Mouse (Mus musculus): ENCODE data around the gene Mcoln3. TPM values are rescaled to one million over a fixed set of nuclear protein-coding genes. Genes with fewer than 3 reads are reported as not detected.
A peak's percentile ranks its signal among the peaks of the same experiment; 100 is the strongest.

The Mcoln3 gene
- total and polyA plus RNA-seq, 3 experiments = 5.2 to 11.3 (median 5.3) TPM

- TF ChIP-seq ZNF384 (IDR thresholded peaks at IDR 0.05; ENCODE audit: low read depth, low read length) (no peak), JUN (IDR thresholded peaks at IDR 0.05; ENCODE audit: insufficient read depth, low read depth, low read length) (no peak), ZMIZ1 (IDR thresholded peaks at IDR 0.05; ENCODE audit: low read depth, low read length) (no peak)
Observed at GRCm38 (mm10) chr3:146156811-146157210, 39.6 kb downstream of the Mcoln3 start (continued).

DNA sequence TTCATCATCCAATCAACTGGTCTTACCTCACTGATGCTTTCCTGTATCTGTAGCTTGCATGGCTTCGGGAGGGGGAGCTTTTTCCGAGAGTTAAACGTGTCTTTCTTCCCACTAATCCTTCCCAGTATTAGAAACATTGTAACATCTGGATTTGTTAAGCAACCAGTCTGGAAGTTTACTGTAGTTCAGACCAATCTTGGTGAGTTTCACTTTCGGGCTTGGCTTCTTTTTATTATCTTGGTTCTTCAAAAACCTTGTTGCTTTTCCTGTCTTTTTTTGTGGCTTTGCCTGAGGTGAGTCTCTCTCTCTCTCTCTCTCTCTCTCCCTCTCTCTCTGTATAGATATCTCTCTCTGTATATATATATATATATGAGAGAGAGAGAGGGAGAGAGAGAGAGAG is 40.8 kb downstream of the Mcoln3 start:
- DNase-seq (ENCODE audit: extremely low read depth) = no peak
- peak overlapping the region; percentile 84 for H3K4me2 ChIP-seq (ENCODE audit: insufficient read depth, low read depth, poor library complexity, severe bottlenecking)
- no peak for TF ChIP-seq MXI1 (IDR thresholded peaks at IDR 0.05; ENCODE audit: low read depth, low read length)
- TF ChIP-seq TCF12 (IDR thresholded peaks at IDR 0.05; ENCODE audit: low read depth, low read length) = peak; percentile 15; the same call in 1 of the 2 replicates
- TF ChIP-seq ELF1 (IDR thresholded peaks at IDR 0.05; ENCODE audit: low read depth, low read length) = no peak
- peak; percentile 16; the same call in 1 of the 2 replicates for TF ChIP-seq MEF2A (IDR thresholded peaks at IDR 0.05; ENCODE audit: borderline replicate concordance, low read depth, low read length)
- no peak for TF ChIP-seq GABPA (IDR thresholded peaks at IDR 0.05; ENCODE audit: insufficient replicate concordance, low read depth, low read length)
- no peak for TF ChIP-seq PAX5 (IDR thresholded peaks at IDR 0.05; ENCODE audit: low read length)
- peak; percentile 57 for TF ChIP-seq IRF4 (IDR thresholded peaks at IDR 0.05; ENCODE audit: low read depth, low read length)
- no peak for TF ChIP-seq POLR2A (IDR thresholded peaks at IDR 0.05; ENCODE audit: low read depth, low read length)
- no peak for TF ChIP-seq SMC3 (IDR thresholded peaks at IDR 0.05; ENCODE audit: low read depth, low read length)
- no peak for TF ChIP-seq NRF1 (IDR thresholded peaks at IDR 0.05; ENCODE audit: low read depth, low read length)
- TF ChIP-seq CHD2 (IDR thresholded peaks at IDR 0.05; ENCODE audit: low read length) = peak; percentile 37; the same call in 1 of the 2 replicates
- no peak for TF ChIP-seq ZC3H11A (IDR thresholded peaks at IDR 0.05; ENCODE audit: low read depth, low read length)
- TF ChIP-seq POLR2AphosphoS2 (IDR thresholded peaks at IDR 0.05; ENCODE audit: low read depth, low read length) = no peak
- no peak; the same call in 1 of the 2 replicates for TF ChIP-seq ETS1 (conservative IDR thresholded peaks at IDR 0.05; ENCODE audit: low read depth, low read length)
- TF ChIP-seq EP300 (IDR thresholded peaks at IDR 0.05; ENCODE audit: low read length) = peak; percentile 56
- no peak for TF ChIP-seq RAD21 (IDR thresholded peaks at IDR 0.05; ENCODE audit: low read depth, low read length)
- TF ChIP-seq BHLHE40 (IDR thresholded peaks at IDR 0.05; ENCODE audit: low read depth, low read length) = no peak
- H3K9me3 ChIP-seq (replicated peaks; ENCODE audit: low read length) = peaks cover 8% of the 10 kb centered on the region
- no peak overlapping the region for H3K4me3 ChIP-seq (replicated peaks in 1 of 3; ENCODE audit: low read depth in 2 of 3, low read length in 2 of 3, poor library complexity in 1 of 3)
- H3K79me2 ChIP-seq (replicated peaks; ENCODE audit: control insufficient read depth, extremely low read depth, insufficient read depth, poor library complexity, severe bottlenecking) = peaks cover 35% of the 10 kb centered on the region
- in situ Hi-C loops (cut with MboI; ENCODE audit: low pct_ligation_motif_present, low pct_unique_long_range_greater_than_20kb, low sequenced_read_pairs) = no loop called here
- peak overlapping the region; percentile 62 for H3K9ac ChIP-seq (ENCODE audit: insufficient read depth, low read depth)
- H3K4me1 ChIP-seq (ENCODE audit: control insufficient read depth in 1 of 2, insufficient read depth in 2 of 2) = peaks cover 18 to 66% of the 10 kb centered on the region in 2 experiments
- dilution Hi-C loops (cut with MboI; ENCODE audit: extremely low pct_ligation_motif_present, extremely low pct_unique_long_range_greater_than_20kb, low sequenced_read_pairs) = no loop called here
- peaks cover 9 to 39% of the 10 kb centered on the region in 2 experiments for H3K36me3 ChIP-seq (replicated peaks in 1 of 2; ENCODE audit: control insufficient read depth in 1 of 2, insufficient read depth in 1 of 2, low read length in 1 of 2)
- H3K27ac ChIP-seq (ENCODE audit: insufficient read depth, low read depth) = peak overlapping the region; percentile 48; the same call in 1 of the 2 replicates
- H3K27me3 ChIP-seq (replicated peaks) = no peaks in the 10 kb centered on the region
